Mouse (Mus musculus): ENCODE data around the gene B3gnt6. TPM values are rescaled to one million over a fixed set of nuclear protein-coding genes. Genes with fewer than 3 reads are reported as not detected.
A peak's percentile ranks its signal among the peaks of the same experiment; 100 is the strongest.

B3gnt6 gene
- total and polyA plus RNA-seq, 3 experiments, result 0.06 TPM; not detected in 2

- TF ChIP-seq CTCF (IDR thresholded peaks at IDR 0.05) (no peak), POLR2A (IDR thresholded peaks at IDR 0.05; ENCODE audit: insufficient read depth, low read depth, low read length) (no peak), EP300 (IDR thresholded peaks at IDR 0.05; ENCODE audit: insufficient read depth, low read depth, low read length) (no peak)
- DNase-seq, result no peak
- intact Hi-C loops (cut with DNase I), result no loop called here
Measured at GRCm38 (mm10) chr7:98200396-98200795, 1.1 kb upstream of the B3gnt6 start.

GRCm38 (mm10) chr7:98195151-98195801 lies 4.0 kb downstream of the B3gnt6 start:
- H3K79me2 ChIP-seq (replicated peaks; ENCODE audit: control insufficient read depth, insufficient read depth, low read length), result no peaks in the 10 kb centered on the region
- DNase-seq, result no peak
- no peak overlapping the region for H3K9ac ChIP-seq (ENCODE audit: low read depth, low read length)
- intact Hi-C loops (cut with DNase I), result no loop called here
- peaks cover 3% of the 10 kb centered on the region for H3K4me1 ChIP-seq (ENCODE audit: control insufficient read depth, insufficient read depth, low read length)
- H3K27ac ChIP-seq, result no peak overlapping the region
- peaks cover 15% of the 10 kb centered on the region for H3K27me3 ChIP-seq (ENCODE audit: control insufficient read depth, insufficient read depth, low read length)
- no peak for TF ChIP-seq POLR2A (IDR thresholded peaks at IDR 0.05; ENCODE audit: insufficient read depth, low read depth, low read length)
- no peak for TF ChIP-seq EP300 (IDR thresholded peaks at IDR 0.05; ENCODE audit: insufficient read depth, low read depth, low read length)
- no peak for TF ChIP-seq CTCF (IDR thresholded peaks at IDR 0.05)
- no peak overlapping the region for H3K4me3 ChIP-seq
- WGBS, result 38% methylated on average over 10 of the region's 10 CpGs
- H3K36me3 ChIP-seq (ENCODE audit: control insufficient read depth, insufficient read depth, low read length), result no peaks in the 10 kb centered on the region

More at GRCm38 (mm10) chr7:98200396-98200795, 1.1 kb upstream of the B3gnt6 start:
- Histone ChIP-seq H3K27ac (no peak overlapping the region), H3K9ac (ENCODE audit: low read depth, low read length) (no peak overlapping the region), H3K4me3 (no peak overlapping the region), H3K36me3 (ENCODE audit: control insufficient read depth, insufficient read depth, low read length) (no peaks in the 10 kb centered on the region), H3K79me2 (replicated peaks; ENCODE audit: control insufficient read depth, insufficient read depth, low read length) (no peaks in the 10 kb centered on the region), H3K4me1 (ENCODE audit: control insufficient read depth, insufficient read depth, low read length) (no peaks in the 10 kb centered on the region), H3K27me3 (ENCODE audit: control insufficient read depth, insufficient read depth, low read length) (no peaks in the 10 kb centered on the region; the same call in 1 of the 2 replicates)
- 83% methylated on average over 3 of the region's 3 CpGs for WGBS

GRCm38 (mm10) chr7:98194026-98194792 lies 5.1 kb downstream of the B3gnt6 start:
- intact Hi-C loops (cut with DNase I), result no loop called here
- H3K27ac ChIP-seq, result no peak overlapping the region
- H3K79me2 ChIP-seq (replicated peaks; ENCODE audit: control insufficient read depth, insufficient read depth, low read length), result no peaks in the 10 kb centered on the region
- no peak for DNase-seq
- H3K36me3 ChIP-seq (ENCODE audit: control insufficient read depth, insufficient read depth, low read length), result no peaks in the 10 kb centered on the region
- H3K4me3 ChIP-seq, result peak overlapping the region; percentile 43
- TF ChIP-seq POLR2A (IDR thresholded peaks at IDR 0.05; ENCODE audit: insufficient read depth, low read depth, low read length), result no peak
- TF ChIP-seq CTCF (IDR thresholded peaks at IDR 0.05), result no peak
- TF ChIP-seq EP300 (IDR thresholded peaks at IDR 0.05; ENCODE audit: insufficient read depth, low read depth, low read length), result no peak
- peaks cover 15% of the 10 kb centered on the region for H3K27me3 ChIP-seq (ENCODE audit: control insufficient read depth, insufficient read depth, low read length)
- 0 out of 2 replicates have a peak overlapping the region, but pooled peaks have one; percentile 13 for H3K9ac ChIP-seq (ENCODE audit: low read depth, low read length)
- WGBS, result under 1% methylated on average over 60 of the region's 61 CpGs
- H3K4me1 ChIP-seq (ENCODE audit: control insufficient read depth, insufficient read depth, low read length), result peaks cover 3% of the 10 kb centered on the region

GRCm38 (mm10) chr7:98193515-98194025 lies 5.7 kb downstream of the B3gnt6 start:
- intact Hi-C loops (cut with DNase I), result no loop called here
- DNase-seq, result peak in 1 of 2 experiments; percentile 30
- H3K27ac ChIP-seq, result no peak overlapping the region
- H3K36me3 ChIP-seq (ENCODE audit: control insufficient read depth, insufficient read depth, low read length), result no peaks in the 10 kb centered on the region
- H3K4me1 ChIP-seq (ENCODE audit: control insufficient read depth, insufficient read depth, low read length), result peaks cover 3% of the 10 kb centered on the region
- H3K9ac ChIP-seq (ENCODE audit: low read depth, low read length), result 0 out of 2 replicates have a peak overlapping the region, but pooled peaks have one; percentile 13
- no peaks in the 10 kb centered on the region for H3K79me2 ChIP-seq (replicated peaks; ENCODE audit: control insufficient read depth, insufficient read depth, low read length)
- TF ChIP-seq POLR2A (IDR thresholded peaks at IDR 0.05; ENCODE audit: insufficient read depth, low read depth, low read length), result no peak
- TF ChIP-seq CTCF (IDR thresholded peaks at IDR 0.05), result peak; percentile 62
- no peak for TF ChIP-seq EP300 (IDR thresholded peaks at IDR 0.05; ENCODE audit: insufficient read depth, low read depth, low read length)
- 4% methylated on average over 36 of the region's 36 CpGs for WGBS
- H3K27me3 ChIP-seq (ENCODE audit: control insufficient read depth, insufficient read depth, low read length), result peaks cover 15% of the 10 kb centered on the region
- peak overlapping the region; percentile 43 for H3K4me3 ChIP-seq

- Histone ChIP-seq H3K4me3 (no peak overlapping the region), H3K27me3 (ENCODE audit: control insufficient read depth, insufficient read depth, low read length) (peaks cover 15% of the 10 kb centered on the region), H3K79me2 (replicated peaks; ENCODE audit: control insufficient read depth, insufficient read depth, low read length) (no peaks in the 10 kb centered on the region), H3K27ac (no peak overlapping the region), H3K9ac (ENCODE audit: low read depth, low read length) (no peak overlapping the region), H3K36me3 (ENCODE audit: control insufficient read depth, insufficient read depth, low read length) (no peaks in the 10 kb centered on the region), H3K4me1 (ENCODE audit: control insufficient read depth, insufficient read depth, low read length) (peaks cover 3% of the 10 kb centered on the region)
- peak in 1 of 2 experiments; percentile 42 for DNase-seq
- intact Hi-C loops (cut with DNase I), result loop anchor here (1.0 kb wide), 1 partner anchor 36 kb away; no protein-coding TSS in a partner anchor
- no peak for TF ChIP-seq POLR2A (IDR thresholded peaks at IDR 0.05; ENCODE audit: insufficient read depth, low read depth, low read length)
- TF ChIP-seq CTCF (IDR thresholded peaks at IDR 0.05), result peak; percentile 67
- WGBS, result 68% methylated on average over 17 of the region's 17 CpGs
Measured at GRCm38 (mm10) chr7:98191571-98192250, 7.6 kb downstream of the B3gnt6 start.
